Mouse (Mus musculus) liver, embryonic 11.5 days (tissue): ENCODE measurements around the gene Coa4. TPM values are rescaled to one million over a fixed set of nuclear protein-coding genes. Genes with fewer than 3 reads are reported as not detected.
"Not testable (repeated sequence)": the region's sequence is repeated elsewhere in the genome, so short reads cannot be mapped to it uniquely, and the experiment has no call there.

Experiments
- ATAC-seq: fragments of 200-750 bp; cut with Nextera tagmentation; replicated peaks from 2 replicates; pipeline ENCODE4 v1.8.0; 2017; ENCODE audit warnings: moderate number of reproducible peaks, mild to moderate bottlenecking, moderate TSS enrichment, moderate library complexity; ENCODE audit not compliant: low FRiP score
- DNase-seq: peaks from one replicate; pipeline ENCODE4 v3.0.0-alpha.2; 2017; ENCODE audit warnings: low spot score
- H3K27ac ChIP-seq: fragments of 300-500 bp; sonication (generic); 2 replicates; pipeline ENCODE4 v1.5.1; 2014; ENCODE audit warnings: mild to moderate bottlenecking, low read depth, low read length, control low read depth
- H3K27me3 ChIP-seq: fragments of 300-500 bp; sonication (generic); replicated peaks from 2 replicates; pipeline ENCODE4 v1.6.1; 2014; ENCODE audit warnings: low read length, mixed read lengths; ENCODE audit not compliant: control insufficient read depth, insufficient read depth
- H3K36me3 ChIP-seq: fragments of 300-500 bp; sonication (generic); 2 replicates; pipeline ENCODE4 v1.6.1; 2014; ENCODE audit warnings: mild to moderate bottlenecking, low read length, moderate library complexity, mixed read lengths; ENCODE audit not compliant: control insufficient read depth, insufficient read depth
- H3K4me1 ChIP-seq: fragments of 300-500 bp; sonication (generic); replicated peaks from 2 replicates; pipeline ENCODE4 v1.6.1; 2014; ENCODE audit warnings: low read length, mixed read lengths; ENCODE audit not compliant: control insufficient read depth, insufficient read depth
- H3K4me2 ChIP-seq: fragments of 300-500 bp; sonication (generic); 2 replicates; pipeline ENCODE4 v1.6.1; 2014; ENCODE audit warnings: mild to moderate bottlenecking, control low read depth, moderate library complexity
- H3K4me3 ChIP-seq: fragments of 300-500 bp; sonication (generic); 2 replicates; pipeline ENCODE4 v1.5.1; 2014; ENCODE audit warnings: low read depth, low read length, control low read depth
- H3K9ac ChIP-seq: fragments of 300-500 bp; sonication (generic); 2 replicates; pipeline ENCODE4 v1.6.1; 2014; ENCODE audit warnings: low read depth, low read length, control low read depth
- H3K9me3 ChIP-seq: fragments of 300-500 bp; sonication (generic); 2 replicates; pipeline ENCODE4 v1.6.1; 2016; ENCODE audit warnings: low read length, inconsistent platforms, mixed read lengths; ENCODE audit not compliant: control insufficient read depth
- WGBS: fragments of 180-500 bp; shearing (Covaris S2); extraction: QIAGEN DNeasy Blood & Tissue Kit; methylation state at CpG from one replicate; pipeline ENCODE4 v1.1.7; 2014; 5-methylcytosine and 5-hydroxymethylcytosine counted together
- polyA plus RNA-seq: library from polyadenylated mRNA; unstranded; fragments of >200 nt; fragmentation: Nextera tagmentation; extraction: Ambion mirVana; gene quantifications from 2 replicates; pipeline ENCODE4 v1.2.1, GENCODE M21; 2014

Coa4 gene
- polyA plus RNA-seq, 1 experiment from 2014 or later, result 27.5 TPM

GRCm38 (mm10) chr7:100557241-100557640, 20.4 kb downstream of the Coa4 start:
- 68% methylated on average over 5 of the region's 5 CpGs for WGBS
- ATAC-seq, result no peak

GRCm38 (mm10) chr7:100559331-100559730, 22.5 kb downstream of the Coa4 start:
- H3K36me3 ChIP-seq, result no peaks in the 10 kb centered on the region
- no peak overlapping the region for H3K4me3 ChIP-seq
- H3K4me2 ChIP-seq, result peak overlapping the region; percentile 29; the same call in 1 of the 2 replicates
- no peak overlapping the region for H3K9ac ChIP-seq
- H3K27ac ChIP-seq, result no peak overlapping the region
- H3K4me1 ChIP-seq, result peaks cover 16% of the 10 kb centered on the region; the same call in 1 of the 2 replicates
- peak; percentile 75 for ATAC-seq
- WGBS, result 77% methylated on average over 4 of the region's 4 CpGs
- H3K9me3 ChIP-seq, result no peaks in the 10 kb centered on the region
- no peak for DNase-seq
- H3K27me3 ChIP-seq, result no peaks in the 10 kb centered on the region

More at GRCm38 (mm10) chr7:100557241-100557640, 20.4 kb downstream of the Coa4 start:
- DNase-seq, result no peak
- Histone ChIP-seq H3K9me3 (no peaks in the 10 kb centered on the region), H3K27me3 (no peaks in the 10 kb centered on the region), H3K36me3 (no peaks in the 10 kb centered on the region), H3K4me2 (no peak overlapping the region), H3K9ac (no peak overlapping the region), H3K4me1 (peaks cover 16% of the 10 kb centered on the region; the same call in 1 of the 2 replicates), H3K4me3 (no peak overlapping the region), H3K27ac (no peak overlapping the region)

DNA sequence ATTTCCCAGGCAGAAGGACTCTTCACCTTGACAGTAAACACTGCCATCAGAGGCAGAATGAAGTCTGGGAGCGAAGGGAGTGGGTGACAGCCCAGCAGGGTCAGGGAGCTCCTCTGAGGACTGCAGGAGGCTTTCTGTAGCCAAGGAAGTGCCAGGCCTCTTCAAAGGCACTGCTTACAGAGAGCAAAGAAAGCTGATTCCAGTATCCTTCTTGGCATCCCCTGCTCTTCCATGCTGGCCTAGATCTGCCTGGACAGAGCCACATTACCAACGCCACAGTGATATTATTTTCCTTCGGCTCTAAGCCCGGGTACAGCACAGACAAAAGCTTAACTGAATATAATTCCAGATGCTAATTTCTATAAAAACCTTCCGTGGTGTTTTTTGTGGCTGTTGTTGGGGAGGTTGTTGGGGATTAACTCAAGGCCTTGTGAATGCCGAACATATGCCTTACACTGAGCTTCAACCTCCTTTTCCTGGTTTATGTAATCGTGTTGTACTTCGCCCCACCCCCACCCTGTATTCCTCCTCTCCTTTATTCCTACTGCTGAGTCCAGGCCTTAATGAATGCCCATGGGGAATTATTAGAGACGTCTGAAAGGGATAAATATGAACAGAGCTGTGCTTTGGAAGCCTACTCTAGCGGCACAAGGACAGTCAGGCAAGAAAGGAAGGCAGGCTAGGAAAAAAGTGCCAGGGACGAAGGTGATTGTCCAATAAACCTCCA, 25.2 kb downstream of the Coa4 start:
- DNase-seq (no peak), ATAC-seq (no peak)
- WGBS, result 83% methylated on average over 11 of the region's 11 CpGs
- Histone ChIP-seq H3K4me2 (no peak overlapping the region), H3K9me3 (no peaks in the 10 kb centered on the region), H3K27ac (no peak overlapping the region), H3K9ac (no peak overlapping the region), H3K4me1 (peaks cover 6% of the 10 kb centered on the region; the same call in 1 of the 2 replicates), H3K27me3 (no peaks in the 10 kb centered on the region), H3K36me3 (no peaks in the 10 kb centered on the region), H3K4me3 (no peak overlapping the region)

DNA sequence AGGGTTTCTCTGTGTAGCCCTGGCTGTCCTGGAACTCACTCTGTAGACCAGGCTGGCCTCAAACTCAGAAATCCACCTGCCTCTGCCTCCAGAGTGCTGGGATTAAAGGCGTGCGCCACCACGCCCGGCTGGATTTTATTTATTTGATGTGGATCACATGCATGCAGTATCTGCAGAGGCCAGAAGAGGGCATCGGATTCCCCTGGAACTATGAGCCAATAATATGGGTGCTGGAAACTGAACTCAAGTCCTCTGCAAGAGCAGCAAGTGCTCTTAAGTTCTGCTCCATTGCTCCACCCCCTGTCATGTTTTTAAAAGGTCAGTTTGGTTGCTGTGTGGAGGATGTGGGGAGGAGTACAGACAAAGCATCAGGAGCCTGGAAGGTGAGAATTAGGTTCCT, 30.4 kb downstream of the Coa4 start:
- not testable (repeated sequence) for H3K9ac ChIP-seq, H3K27me3 ChIP-seq, H3K27ac ChIP-seq, H3K9me3 ChIP-seq, H3K36me3 ChIP-seq, H3K4me2 ChIP-seq, H3K4me3 ChIP-seq, ATAC-seq, DNase-seq
- H3K4me1 ChIP-seq, result peaks cover 18% of the 10 kb centered on the region
- 79% methylated on average over 5 of the region's 5 CpGs for WGBS

- H3K27me3 ChIP-seq, result no peaks in the 10 kb centered on the region
- ATAC-seq, result no peak
- 0 out of 2 replicates have a peak, but pooled peaks cover 4% of the 10 kb centered on the region for H3K36me3 ChIP-seq
- H3K27ac ChIP-seq, result no peak overlapping the region
- peaks cover 21% of the 10 kb centered on the region for H3K4me1 ChIP-seq
- no peak for DNase-seq
- H3K9ac ChIP-seq, result no peak overlapping the region
- no peak overlapping the region for H3K4me2 ChIP-seq
- no peaks in the 10 kb centered on the region for H3K9me3 ChIP-seq
- no peak overlapping the region for H3K4me3 ChIP-seq
These were observed 33.0 kb downstream of the Coa4 start for GRCm38 (mm10) chr7:100569907-100570306.

- H3K4me2 ChIP-seq, result 0 out of 2 replicates have a peak overlapping the region, but pooled peaks have one; percentile 6
- H3K4me1 ChIP-seq, result peaks cover 21% of the 10 kb centered on the region
- no peak for DNase-seq
- 0 out of 2 replicates have a peak overlapping the region, but pooled peaks have one; percentile 1 for H3K27ac ChIP-seq
- peak; percentile 87 for ATAC-seq
- no peaks in the 10 kb centered on the region for H3K27me3 ChIP-seq
- H3K36me3 ChIP-seq, result 0 out of 2 replicates have a peak, but pooled peaks cover 4% of the 10 kb centered on the region
- no peak overlapping the region for H3K4me3 ChIP-seq
- H3K9me3 ChIP-seq, result no peaks in the 10 kb centered on the region
- H3K9ac ChIP-seq, result no peak overlapping the region
- 59% methylated on average over 3 of the region's 3 CpGs for WGBS
These were observed 34.3 kb downstream of the Coa4 start for GRCm38 (mm10) chr7:100570930-100571715.

GRCm38 (mm10) chr7:100572061-100572460, 35.2 kb downstream of the Coa4 start:
- no peak for ATAC-seq
- H3K4me3 ChIP-seq, result no peak overlapping the region
- 0 out of 2 replicates have a peak, but pooled peaks cover 4% of the 10 kb centered on the region for H3K36me3 ChIP-seq
- WGBS, result 84% methylated on average over 4 of the region's 4 CpGs
- DNase-seq, result no peak
- no peak overlapping the region for H3K9ac ChIP-seq
- peaks cover 21% of the 10 kb centered on the region for H3K4me1 ChIP-seq
- no peak overlapping the region for H3K27ac ChIP-seq
- H3K27me3 ChIP-seq, result no peaks in the 10 kb centered on the region
- H3K4me2 ChIP-seq, result no peak overlapping the region
- H3K9me3 ChIP-seq, result no peaks in the 10 kb centered on the region

- H3K4me2 ChIP-seq, result no peak overlapping the region
- H3K4me1 ChIP-seq, result peaks cover 21% of the 10 kb centered on the region
- no peaks in the 10 kb centered on the region for H3K36me3 ChIP-seq
- H3K27ac ChIP-seq, result no peak overlapping the region
- no peaks in the 10 kb centered on the region for H3K9me3 ChIP-seq
- no peak overlapping the region for H3K9ac ChIP-seq
- no peak overlapping the region for H3K4me3 ChIP-seq
- ATAC-seq (no peak), DNase-seq (no peak)
- WGBS, result 86% methylated on average over 4 of the region's 4 CpGs
- no peaks in the 10 kb centered on the region for H3K27me3 ChIP-seq
These were observed 35.8 kb downstream of the Coa4 start for GRCm38 (mm10) chr7:100572704-100573103.
